Comparison of ENCODE assay signal across 19 mouse cellular contexts in genomic region chr1:116488780-116489569, GRCm38 (mm10).
DNase-seq lines count a peak whose midpoint lies in the region; ATAC-seq and TF ChIP-seq lines count a peak whose summit lies in the region.
"Had no signal": no experiment of that assay in that cellular context is flagged by ENCODE, and none has a peak within 500 bp of the region (broad histone marks: within the 10 kb centered on the region; RNA-seq: fewer than 3 reads in every experiment).

No protein-coding gene starts in this region.

- no peaks in the 10 kb centered on the region for H3K4me1 ChIP-seq in embryonic facial prominence, embryonic 11.5 days (ENCODE audit: control insufficient read depth, insufficient read depth, low read length)
- H3K4me1 ChIP-seq in embryonic facial prominence, embryonic 10.5 days = no peaks in the 10 kb centered on the region
- H3K4me1 ChIP-seq in midbrain, embryonic 16.5 days (ENCODE audit: control insufficient read depth, insufficient read depth, low read length) = no peaks in the 10 kb centered on the region
- H3K4me1 ChIP-seq: liver, embryonic 15.5 days; stomach, embryonic 15.5 days had no signal

- no peak overlapping the region for H3K4me3 ChIP-seq in embryonic facial prominence, embryonic 11.5 days (ENCODE audit: low read depth, low read length)
- no peak overlapping the region for H3K4me3 ChIP-seq in embryonic facial prominence, embryonic 10.5 days
- H3K4me3 ChIP-seq in layer of hippocampus, adult 2 months = no peak overlapping the region
- H3K4me3 ChIP-seq in midbrain, embryonic 16.5 days (ENCODE audit: low read depth, low read length) = no peak overlapping the region
- H3K4me3 ChIP-seq: liver, embryonic 15.5 days; stomach, embryonic 15.5 days had no signal

- no peaks in the 10 kb centered on the region for H3K36me3 ChIP-seq in embryonic facial prominence, embryonic 11.5 days (replicated peaks; ENCODE audit: control insufficient read depth, insufficient read depth, low read depth, low read length)
- H3K36me3 ChIP-seq in embryonic facial prominence, embryonic 10.5 days (replicated peaks) = no peaks in the 10 kb centered on the region
- H3K36me3 ChIP-seq in midbrain, embryonic 16.5 days (ENCODE audit: control insufficient read depth, insufficient read depth, low read length) = no peaks in the 10 kb centered on the region
- H3K36me3 ChIP-seq: liver, embryonic 15.5 days; stomach, embryonic 15.5 days had no signal

- H3K4me2 ChIP-seq in embryonic facial prominence, embryonic 11.5 days (ENCODE audit: low read depth, low read length) = no peak overlapping the region
- no peak overlapping the region for H3K4me2 ChIP-seq in midbrain, embryonic 16.5 days (ENCODE audit: low read length)
- H3K4me2 ChIP-seq: heart, embryonic 11.5 days; liver, embryonic 15.5 days; stomach, embryonic 15.5 days had no signal

- H3K9ac ChIP-seq in embryonic facial prominence, embryonic 11.5 days (replicated peaks; ENCODE audit: low read length) = no peak overlapping the region
- H3K9ac ChIP-seq in midbrain, embryonic 16.5 days (ENCODE audit: low read depth, low read length) = no peak overlapping the region
- H3K9ac ChIP-seq: liver, embryonic 15.5 days; stomach, embryonic 15.5 days had no signal

- H3K9me3 ChIP-seq in embryonic facial prominence, embryonic 11.5 days (replicated peaks; ENCODE audit: control insufficient read depth, low read length) = no peaks in the 10 kb centered on the region
- no peaks in the 10 kb centered on the region for H3K9me3 ChIP-seq in embryonic facial prominence, embryonic 10.5 days
- H3K9me3 ChIP-seq in midbrain, embryonic 16.5 days (replicated peaks; ENCODE audit: control insufficient read depth, low read length, poor library complexity, severe bottlenecking) = no peaks in the 10 kb centered on the region
- H3K9me3 ChIP-seq: liver, embryonic 15.5 days; stomach, embryonic 15.5 days had no signal

- WGBS in embryonic facial prominence, embryonic 11.5 days = 62% methylated on average over 1 of the region's 1 CpGs
- 55% methylated on average over 1 of the region's 1 CpGs for WGBS in embryonic facial prominence, embryonic 10.5 days
- WGBS in midbrain, embryonic 16.5 days = 50% methylated on average over 1 of the region's 1 CpGs

- no peaks in the 10 kb centered on the region for H3K27me3 ChIP-seq in embryonic facial prominence, embryonic 11.5 days (ENCODE audit: control insufficient read depth, insufficient read depth, low read length)
- H3K27me3 ChIP-seq in embryonic facial prominence, embryonic 10.5 days (replicated peaks; ENCODE audit: low read depth, poor library complexity, severe bottlenecking) = no peaks in the 10 kb centered on the region
- no peaks in the 10 kb centered on the region for H3K27me3 ChIP-seq in midbrain, embryonic 16.5 days (ENCODE audit: control insufficient read depth, insufficient read depth, low read depth, low read length)
- H3K27me3 ChIP-seq: liver, embryonic 15.5 days; stomach, embryonic 15.5 days had no signal

- H3K27ac ChIP-seq in embryonic facial prominence, embryonic 11.5 days (replicated peaks; ENCODE audit: low read depth, low read length) = no peak overlapping the region
- no peak overlapping the region for H3K27ac ChIP-seq in embryonic facial prominence, embryonic 10.5 days (replicated peaks)
- no peak overlapping the region for H3K27ac ChIP-seq in layer of hippocampus, adult 2 months
- no peak overlapping the region for H3K27ac ChIP-seq in midbrain, embryonic 16.5 days (ENCODE audit: low read length)
- H3K27ac ChIP-seq: liver, embryonic 15.5 days; stomach, embryonic 15.5 days had no signal

- 0 out of 2 replicates have a peak, but pooled peaks have one; percentile 23 for ATAC-seq in embryonic facial prominence, embryonic 11.5 days (replicated peaks; ENCODE audit: insufficient number of reproducible peaks, low FRiP score, low TSS enrichment, low read depth)
- ATAC-seq in midbrain, embryonic 16.5 days = 0 out of 2 replicates have a peak, but pooled peaks have one; percentile 17
- ATAC-seq in cerebellum, adult (ENCODE audit: insufficient number of reproducible peaks, low FRiP score, low TSS enrichment) = no peak
- ATAC-seq: intestine, embryonic 16.5 days had no signal

- no peak for TF ChIP-seq POLR2A in brain, embryonic 14.5 days (IDR thresholded peaks at IDR 0.05; ENCODE audit: borderline replicate concordance, extremely low read depth, insufficient read depth, insufficient read length, poor library complexity, severe bottlenecking)

- peak; percentile 25; the same call in 1 of the 2 replicates for TF ChIP-seq CTCF in layer of hippocampus, adult 2 months (conservative IDR thresholded peaks at IDR 0.05)
- no peak for TF ChIP-seq CTCF in brain, embryonic 14.5 days (IDR thresholded peaks at IDR 0.05; ENCODE audit: borderline replicate concordance, extremely low read depth, insufficient read depth, insufficient read length)

- DNase-seq in embryonic facial prominence, embryonic 11.5 days (ENCODE audit: low spot score) = no peak
- no peak for DNase-seq in embryonic facial prominence, embryonic 10.5 days (ENCODE audit: low spot score)
- no peak for DNase-seq in layer of hippocampus, adult 2 months (ENCODE audit: low spot score in 2 of 2)
- no peak for DNase-seq in layer of hippocampus, postnatal 10 days (ENCODE audit: low spot score in 2 of 2)
- DNase-seq in brain, embryonic 14.5 days (ENCODE audit: low read depth) = peak; percentile 8
- no peak for DNase-seq in lung, postnatal 25 days (ENCODE audit: low spot score)
- DNase-seq: adrenal gland, postnatal 36 days; cerebellum, postnatal 25 days; gastrocnemius, postnatal 25 days; kidney, postnatal 10 days; lung, postnatal 10 days; spleen, adult 18-20 months; thymus, postnatal 25 days had no signal
